Mouse (Mus musculus): ENCODE results near the gene Pkhd1. TPM values are rescaled to one million over a fixed set of nuclear protein-coding genes. Genes with fewer than 3 reads are reported as not detected.

Pkhd1 gene
- not detected in 2 replicates for polyA plus RNA-seq (2012)

DNA sequence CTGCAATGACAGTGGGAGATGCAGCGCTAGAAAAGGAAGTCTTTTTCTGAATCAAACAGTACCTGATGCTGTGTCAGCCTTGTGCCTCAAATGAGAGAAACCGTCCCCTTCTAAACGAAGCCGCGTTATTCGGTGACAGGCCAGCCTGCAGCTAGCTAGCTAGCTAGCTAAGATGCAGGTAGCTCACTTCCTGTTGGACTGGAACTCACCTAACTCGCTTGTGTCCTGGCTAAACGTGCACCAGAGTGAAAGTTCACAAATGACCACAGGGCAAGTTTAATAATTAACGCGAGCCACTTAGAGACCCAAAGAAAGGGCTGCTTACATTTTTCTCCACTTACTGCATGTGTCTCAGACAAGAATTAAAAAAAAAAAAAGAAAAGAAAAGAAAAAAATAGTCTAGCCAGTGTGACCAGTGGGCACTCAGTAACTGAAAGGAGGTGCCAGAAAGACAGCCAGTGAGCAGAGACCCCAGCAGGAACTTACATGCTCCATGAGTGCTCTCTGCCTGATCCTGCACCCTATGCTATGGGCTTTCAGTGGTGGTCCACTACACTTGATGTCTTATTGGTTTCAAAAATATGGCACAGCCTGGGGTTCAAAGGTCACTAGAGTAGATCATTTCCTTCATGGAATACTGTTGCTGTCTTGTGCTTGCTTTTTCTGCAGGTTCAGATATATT, at the start of gene Pkhd1:
Gene Pkhd1 (minus strand): TSS at position 216 of the 682 bp plus-strand sequence.

Other genes starting within 250 kb of the Pkhd1 start
- not detected in 2 replicates for gene Il17a, start 112.8 kb upstream of the Pkhd1 start, polyA plus RNA-seq (2012)
- 0.13 and 0.22 TPM in 2 replicates for gene Il17f, start 172.6 kb upstream of the Pkhd1 start, polyA plus RNA-seq (2012)
- 226 and 289 TPM in 2 replicates for gene Mcm3, start 202.2 kb upstream of the Pkhd1 start, polyA plus RNA-seq (2012)

Data from megakaryocyte-erythroid progenitor cell, adult 5 weeks (primary cell).